Comparison of ENCODE assay signal across 27 mouse cellular contexts in genomic region chr7:37498881-37499280, GRCm38 (mm10).
DNase-seq lines count a peak whose midpoint lies in the region; TF ChIP-seq lines count a peak whose summit lies in the region.
"Had no signal": no experiment of that assay in that cellular context is flagged by ENCODE, and none has a peak within 500 bp of the region (broad histone marks: within the 10 kb centered on the region; RNA-seq: fewer than 3 reads in every experiment).

No protein-coding gene starts in this region.

- peak; percentile 18 for DNase-seq in thymus, postnatal 14 days
- no peak for DNase-seq in thymus, postnatal 25 days
- DNase-seq in ZHBTc4 (ENCODE audit: low read depth, low spot score): peak; percentile 86
- DNase-seq in naive thymus-derived CD4-positive, alpha-beta T cell, adult 2 months (ENCODE audit: low read depth): peak; percentile 31
- no peak for DNase-seq in cerebellum, adult 9-10 months
- no peak for DNase-seq in spleen, postnatal 10 days (ENCODE audit: low spot score in 2 of 2)
- DNase-seq in testis, postnatal 14 days (ENCODE audit: low spot score): no peak
- DNase-seq: adrenal gland, adult 8-10 months; cerebellum, adult 8-10 months; cerebellum, postnatal 36 days; gastrocnemius, postnatal 14 days; heart, adult 2 months; heart, postnatal 10 days; kidney, adult 11 months; kidney, postnatal 14 days; left cerebral cortex, postnatal 4 days; liver, postnatal 0 days; lung, postnatal 36 days; spleen, adult 18-20 months had no signal

- H3K27me3 ChIP-seq in E14TG2a.4 (ENCODE audit: insufficient read depth, low read length): peaks cover 6% of the 10 kb centered on the region
- H3K27me3 ChIP-seq: forebrain, embryonic 13.5 days; heart, embryonic 13.5 days; hindbrain, embryonic 15.5 days; liver, embryonic 12.5 days; midbrain, embryonic 12.5 days; neural tube, embryonic 15.5 days had no signal

- no peaks in the 10 kb centered on the region for H3K9me3 ChIP-seq in E14TG2a.4 (ENCODE audit: low read length)
- H3K9me3 ChIP-seq: forebrain, embryonic 13.5 days; heart, embryonic 13.5 days; hindbrain, embryonic 10.5 days; hindbrain, embryonic 15.5 days; liver, embryonic 12.5 days; midbrain, embryonic 12.5 days; neural tube, embryonic 15.5 days had no signal

- H3K4me3 ChIP-seq in E14TG2a.4 (replicated peaks; ENCODE audit: low read length): peak overlapping the region; percentile 75
- H3K4me3 ChIP-seq: forebrain, embryonic 13.5 days; heart, adult 2 months; heart, embryonic 13.5 days; hindbrain, embryonic 10.5 days; hindbrain, embryonic 15.5 days; liver, embryonic 12.5 days; midbrain, embryonic 12.5 days; neural tube, embryonic 15.5 days had no signal

- H3K4me1 ChIP-seq in E14TG2a.4 (replicated peaks; ENCODE audit: low read depth, low read length): peaks cover 31% of the 10 kb centered on the region
- H3K4me1 ChIP-seq: heart, embryonic 13.5 days; liver, embryonic 12.5 days had no signal

- no peaks in the 10 kb centered on the region for H3K36me3 ChIP-seq in E14TG2a.4 (ENCODE audit: insufficient read depth, low read length)
- H3K36me3 ChIP-seq: heart, embryonic 13.5 days; hindbrain, embryonic 15.5 days; liver, embryonic 12.5 days; midbrain, embryonic 12.5 days; neural tube, embryonic 15.5 days had no signal

- no peak for TF ChIP-seq CTCF in E14TG2a.4 (conservative IDR thresholded peaks at IDR 0.05; ENCODE audit: low read length)

Comparison
In these comparisons a context has a peak if more than half of its experiments do, and no peak if none do; other contexts are left out.
1. DNase-seq: peak in thymus, postnatal 14 days (single experiment), ZHBTc4 (single experiment) and naive thymus-derived CD4-positive, alpha-beta T cell, adult 2 months (single experiment); none in thymus, postnatal 25 days (single experiment), cerebellum, adult 9-10 months (single experiment), spleen, postnatal 10 days (0 of 2) and testis, postnatal 14 days (single experiment).